Mouse (Mus musculus): ENCODE data around the gene Golph3.

DNA sequence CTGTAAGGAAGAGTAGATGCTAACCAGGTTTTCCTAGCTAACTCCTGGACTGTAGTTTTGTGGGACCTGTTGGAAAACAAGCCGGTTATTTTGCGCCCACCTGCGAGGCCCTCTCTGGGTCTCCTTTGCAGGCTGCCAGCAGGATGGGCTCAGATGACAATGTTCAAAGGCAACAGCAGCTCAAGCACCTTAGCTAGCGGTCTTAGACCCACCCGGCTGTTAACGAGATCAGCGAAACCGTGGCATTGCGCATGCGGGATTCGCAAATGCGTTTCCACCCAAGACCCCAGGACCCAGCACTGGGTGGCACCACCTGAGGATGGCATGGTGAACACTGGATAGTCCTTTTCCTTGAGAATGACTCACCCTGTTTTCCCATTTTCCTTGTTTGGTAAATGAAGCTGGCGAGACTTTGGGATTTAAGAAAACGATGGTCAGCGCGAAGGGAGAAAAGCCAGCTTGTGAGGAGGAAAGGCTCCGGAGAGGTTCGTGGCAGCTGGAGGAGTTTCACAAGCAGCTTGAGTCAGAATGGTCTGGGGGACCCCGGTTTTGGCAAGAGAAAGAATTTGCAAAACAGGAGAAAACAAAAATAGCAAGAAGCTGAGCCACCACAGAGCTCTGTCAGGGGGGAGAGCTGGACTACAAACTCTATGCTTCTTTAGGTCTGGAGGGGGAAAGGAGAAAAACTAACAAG lies 39.4 kb downstream of the Golph3 start:
- TF ChIP-seq CTCF (conservative IDR thresholded peaks at IDR 0.05; ENCODE audit: low read length) (no peak), NANOG (IDR thresholded peaks at IDR 0.05; ENCODE audit: borderline replicate concordance, low read length) (no peak)
